Mouse (Mus musculus) megakaryocyte, embryonic 14.5 days (primary cell): ENCODE results near the gene Rassf6.

Experiments
- FLI1 ChIP-seq: IDR thresholded peaks from 2 replicates; pipeline ENCODE4 v1.6.1; 2012; ENCODE audit warnings: low read length, inconsistent platforms, mixed read lengths
- GATA1 ChIP-seq: IDR thresholded peaks from 3 replicates; pipeline ENCODE4 v1.6.1; 2012; ENCODE audit warnings: mixed read lengths, low read length, inconsistent platforms, borderline replicate concordance

DNA sequence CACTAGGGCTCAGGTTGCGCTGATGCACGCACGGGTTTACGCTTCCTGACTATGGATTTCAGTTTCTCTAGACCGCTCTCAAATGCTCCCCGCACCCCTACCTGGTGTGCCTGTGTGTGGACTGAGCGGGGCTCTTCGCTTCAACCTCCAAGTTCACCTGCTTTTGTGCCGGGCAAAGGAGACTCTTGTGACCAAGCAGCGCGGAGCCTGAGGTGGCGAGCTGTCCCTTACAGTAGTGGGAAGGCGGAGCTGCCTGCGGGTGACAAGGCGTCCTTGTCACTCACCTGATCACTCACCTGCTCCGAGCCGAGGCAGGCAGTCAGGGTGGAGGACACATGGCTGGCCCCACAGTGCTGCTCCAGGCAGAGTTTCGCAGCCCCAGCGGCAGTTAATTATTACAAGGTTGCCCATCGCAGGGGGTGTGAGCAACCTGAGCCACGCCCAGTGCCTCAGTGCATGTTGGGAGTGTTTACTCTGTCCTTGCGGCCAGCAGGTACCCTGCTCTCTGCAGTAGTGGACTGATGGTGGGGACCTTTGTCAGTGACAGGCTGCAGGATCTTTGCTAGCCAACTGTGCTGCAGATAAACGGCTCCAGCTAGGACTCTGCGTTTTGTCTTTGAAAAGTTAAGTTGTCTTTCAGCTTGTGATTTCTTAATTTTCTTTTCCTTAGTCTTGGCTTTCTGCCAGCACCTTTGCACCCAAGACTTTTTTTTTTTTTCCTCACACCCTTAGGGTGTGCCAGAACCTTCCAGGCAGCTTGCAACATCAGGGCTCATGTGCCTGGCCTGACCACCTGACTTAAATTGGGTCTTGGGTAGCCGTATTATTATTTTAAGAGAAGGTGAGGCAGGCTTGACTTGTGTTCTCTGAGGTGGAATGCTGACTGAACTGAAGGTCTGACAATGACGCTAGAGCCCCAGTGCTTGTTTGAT lies at the start of gene Rassf6:
- no peak for TF ChIP-seq GATA1
- no peak for TF ChIP-seq FLI1
